Mouse (Mus musculus): ENCODE measurements around the gene Shc3.

Gene Shc3

DNA sequence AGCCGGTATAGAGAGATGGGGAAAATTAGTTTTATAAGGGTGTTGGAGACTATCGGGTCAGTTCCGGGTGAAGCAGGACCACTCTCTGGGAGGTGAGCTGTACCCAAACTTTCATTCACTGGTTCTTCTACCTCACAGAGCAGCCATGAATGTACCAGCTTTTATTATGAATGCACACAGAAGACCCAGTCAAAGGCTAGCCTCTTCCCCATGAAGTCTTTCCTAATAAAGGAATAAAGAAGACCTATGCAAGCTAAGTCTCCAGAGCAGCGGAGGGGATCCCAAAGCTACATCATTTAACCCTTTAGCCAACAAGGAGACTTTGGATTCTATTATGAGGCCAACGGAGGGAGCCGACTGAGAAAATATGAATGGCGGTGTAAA is 458 bp upstream of the Shc3 start:
- in situ Hi-C loops (cut with MseI, MboI) = no loop called here

DNA sequence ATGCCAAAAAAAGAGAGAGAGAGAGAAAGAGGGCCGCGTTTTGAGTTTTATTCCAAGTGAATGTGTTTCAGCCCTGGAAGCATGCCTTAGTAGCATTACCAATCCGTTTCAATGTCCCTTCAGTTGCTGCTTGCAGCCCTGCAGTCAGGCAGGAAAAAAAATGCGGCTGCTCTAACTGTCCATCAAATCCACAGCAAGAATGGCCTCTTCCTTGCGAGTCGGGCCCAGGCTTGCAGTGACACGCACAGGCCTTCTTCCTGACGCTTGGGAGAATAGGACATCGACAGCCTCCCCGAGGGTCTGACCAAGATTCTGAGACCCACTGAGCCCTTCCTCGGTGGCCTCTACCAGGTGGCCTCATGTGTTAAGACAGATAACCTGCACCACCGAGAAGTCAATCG is 718 bp downstream of the Shc3 start:
- in situ Hi-C loops (cut with MseI, MboI) = no loop called here

DNA sequence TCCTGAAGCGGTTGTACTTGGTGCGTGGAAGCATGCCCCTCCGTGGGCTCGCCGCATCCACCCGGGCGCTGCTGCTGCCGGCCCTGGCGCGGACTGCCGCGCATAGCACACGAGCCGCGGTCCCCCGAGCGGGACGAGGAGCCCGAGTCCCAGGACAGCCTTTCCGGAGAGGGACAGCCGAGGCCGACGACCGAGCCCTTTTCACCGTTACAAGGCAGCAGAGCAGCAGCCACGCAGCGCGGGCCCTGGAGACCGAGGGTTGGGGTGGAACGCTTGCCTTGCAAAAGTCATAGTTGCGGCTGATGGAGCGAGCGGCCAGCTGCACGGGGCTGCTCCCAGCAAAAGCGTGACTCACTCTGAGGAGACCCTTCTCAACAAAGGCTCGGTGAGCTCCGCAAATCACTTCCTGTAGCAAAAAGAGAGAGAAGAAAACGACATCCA is 1.8 kb downstream of the Shc3 start:
- in situ Hi-C loops (cut with MseI, MboI) = no loop called here

DNA sequence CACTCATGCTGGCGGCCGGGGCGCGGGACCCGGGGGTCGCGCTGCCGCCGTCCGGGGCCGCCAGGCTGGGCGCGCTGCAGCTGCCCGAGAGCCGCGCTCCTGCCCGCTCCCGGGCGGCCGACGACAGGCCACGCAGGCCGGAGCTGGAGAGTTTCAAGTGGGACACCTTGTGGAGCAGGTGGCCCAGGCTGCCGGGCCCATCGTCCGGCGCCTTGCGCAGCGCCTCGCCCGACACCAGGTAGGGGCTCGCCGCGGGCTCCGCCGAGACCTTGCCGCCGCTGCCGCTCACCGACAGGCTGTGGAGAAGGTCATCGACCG is 2.2 kb downstream of the Shc3 start:
- in situ Hi-C loops (cut with MseI, MboI) = no loop called here

DNA sequence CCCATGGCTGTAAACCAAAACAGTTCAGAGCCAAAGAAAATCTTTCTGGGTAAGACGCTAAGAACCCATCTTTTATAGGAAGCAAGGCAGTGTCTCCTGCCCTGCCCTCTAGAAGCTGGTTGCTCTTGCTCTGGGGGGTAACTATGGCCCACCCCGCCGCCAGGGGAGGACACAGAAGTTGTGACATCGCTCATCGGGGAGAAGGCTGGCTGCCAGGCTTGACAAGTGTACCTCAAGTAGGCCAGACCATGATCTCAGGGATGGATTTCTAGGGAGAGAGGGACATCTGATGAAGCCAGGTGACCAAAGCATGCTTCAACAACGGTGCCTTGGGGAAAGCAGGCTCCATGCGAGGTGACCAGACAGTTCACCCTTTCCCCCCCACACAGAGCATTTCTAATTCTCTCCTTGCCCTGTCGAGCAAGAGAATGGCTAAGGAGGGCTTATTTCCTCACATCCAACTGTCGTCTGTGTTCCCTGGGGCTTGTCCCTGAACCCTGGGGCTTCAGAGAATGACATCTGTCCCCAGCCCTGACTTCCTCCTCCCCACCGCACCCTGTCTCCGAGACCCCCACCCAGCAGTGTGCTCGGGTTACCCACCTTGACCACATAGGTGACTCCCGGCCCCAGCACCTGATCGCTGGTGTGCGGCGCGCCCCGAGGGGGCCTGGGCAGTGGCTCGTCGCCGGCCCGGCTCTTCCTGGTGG is 2.7 kb downstream of the Shc3 start:
- in situ Hi-C loops (cut with MseI, MboI) = no loop called here

DNA sequence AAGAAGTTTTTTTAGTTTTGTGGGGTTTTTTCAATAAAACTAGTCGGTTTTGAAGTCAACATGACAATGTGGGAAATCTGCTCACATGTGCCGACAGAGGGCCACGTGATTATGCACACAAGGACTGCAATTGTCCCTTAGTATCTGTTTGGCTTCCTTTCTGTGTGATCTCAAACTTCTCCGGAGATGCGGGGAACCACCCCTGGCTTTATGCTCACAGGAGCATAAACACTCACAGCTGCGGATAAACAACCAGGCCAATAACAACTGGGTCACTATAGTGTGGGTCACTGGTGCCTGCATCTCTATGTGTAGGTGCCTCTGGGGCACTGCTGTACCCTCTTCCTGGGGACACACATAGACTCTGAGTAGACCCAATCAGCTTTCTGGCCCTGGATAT is 4.5 kb downstream of the Shc3 start:
- in situ Hi-C loops (cut with MseI, MboI) = no loop called here

DNA sequence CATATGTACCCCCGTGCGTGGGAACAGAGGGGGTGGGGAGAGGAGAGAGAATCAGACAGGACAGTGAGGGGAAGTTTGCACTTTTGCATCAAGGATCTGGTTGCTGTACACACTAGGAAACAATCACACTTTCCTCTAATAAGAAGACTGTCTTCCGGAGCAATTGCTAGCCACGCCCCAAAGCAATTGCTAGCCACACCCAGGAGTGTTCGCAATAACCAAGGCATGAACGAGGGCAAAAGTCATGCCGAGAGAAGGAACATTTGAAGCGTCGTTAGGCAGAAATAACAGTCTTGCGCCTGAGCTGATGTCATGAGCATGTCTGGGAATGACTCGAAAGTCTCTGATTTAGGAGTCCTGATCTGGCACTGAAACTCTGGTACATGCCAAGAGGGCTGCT is 15.9 kb downstream of the Shc3 start:
- in situ Hi-C loops (cut with MseI, MboI) = no loop called here

DNA sequence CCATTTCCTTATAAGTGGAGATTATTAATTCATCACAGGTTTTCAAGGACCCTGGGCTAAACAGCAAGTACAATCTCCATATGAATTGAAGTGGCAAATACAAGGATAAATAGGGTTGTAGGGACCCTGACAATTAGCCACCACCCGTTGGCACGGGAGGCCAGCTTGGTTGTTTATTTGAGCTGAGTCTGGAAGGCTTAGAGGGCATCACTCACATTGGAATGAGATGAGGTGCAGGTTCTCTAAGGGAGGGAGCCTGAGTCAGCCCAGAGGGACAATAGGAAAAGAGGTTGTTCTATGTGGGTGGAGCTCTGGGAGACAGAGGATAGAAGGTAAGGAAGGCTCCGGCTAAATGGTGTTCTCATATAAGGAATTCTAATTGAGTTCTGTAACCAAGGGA is 17.0 kb downstream of the Shc3 start:
- in situ Hi-C loops (cut with MseI, MboI) = no loop called here

DNA sequence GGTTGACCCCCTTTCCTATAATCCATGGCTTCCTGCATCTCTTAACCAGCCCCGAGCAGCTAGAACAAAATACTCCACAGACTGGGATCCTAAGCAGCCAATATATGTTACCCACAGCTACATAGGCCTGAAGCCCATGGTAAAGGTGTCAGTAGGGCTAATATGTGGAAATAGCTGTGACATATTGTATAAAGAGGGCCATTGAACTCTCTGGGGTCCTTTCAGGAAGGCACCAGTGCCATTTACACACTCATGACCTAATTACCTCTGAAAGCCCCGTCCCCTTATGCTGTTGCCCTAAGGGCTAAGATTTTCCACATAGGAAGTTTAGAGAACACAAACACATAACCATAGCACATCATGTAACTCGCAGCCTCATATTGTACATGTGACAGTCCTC is 17.4 kb downstream of the Shc3 start:
- in situ Hi-C loops (cut with MseI, MboI) = no loop called here

DNA sequence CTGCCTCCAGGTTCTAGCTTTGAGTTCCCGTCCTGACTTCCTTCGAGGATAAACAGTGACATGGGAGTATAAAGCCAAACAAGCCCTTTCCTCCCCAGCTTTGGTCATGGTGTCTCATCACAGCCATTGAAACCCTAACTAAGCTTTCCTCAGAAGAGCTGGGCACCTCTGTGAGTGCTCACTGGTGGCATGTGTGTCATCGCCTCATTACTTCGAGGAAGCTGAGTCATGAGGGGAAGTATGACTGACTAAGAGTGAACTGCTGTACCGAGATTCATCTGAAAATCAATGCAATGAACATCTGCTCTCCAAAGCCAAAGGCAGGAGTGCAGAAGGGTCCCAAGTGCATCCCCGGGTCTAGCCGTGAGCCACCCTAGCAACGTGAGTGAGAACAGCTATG is 29.4 kb downstream of the Shc3 start:
- in situ Hi-C loops (cut with MseI, MboI) = no loop called here

DNA sequence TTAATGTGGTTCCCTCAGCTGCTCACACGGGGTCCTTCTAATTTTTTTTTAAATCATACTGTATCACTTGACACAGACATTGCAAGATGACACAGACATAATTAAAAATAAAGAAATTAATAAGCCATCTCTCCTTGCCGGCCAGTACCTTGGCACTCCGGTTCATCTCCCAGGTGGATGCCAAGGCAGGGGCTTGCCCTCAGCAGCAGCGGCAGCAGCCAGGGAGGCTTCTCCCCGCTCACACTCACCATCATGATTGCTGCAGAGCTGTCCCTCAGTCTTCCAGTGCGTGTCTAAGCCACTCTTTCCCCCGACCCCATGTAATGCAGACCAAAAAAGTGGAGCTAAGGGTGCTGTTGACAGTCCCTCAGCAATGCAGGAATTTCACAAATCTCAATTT is 33.9 kb downstream of the Shc3 start:
- in situ Hi-C loops (cut with MseI, MboI) = no loop called here

DNA sequence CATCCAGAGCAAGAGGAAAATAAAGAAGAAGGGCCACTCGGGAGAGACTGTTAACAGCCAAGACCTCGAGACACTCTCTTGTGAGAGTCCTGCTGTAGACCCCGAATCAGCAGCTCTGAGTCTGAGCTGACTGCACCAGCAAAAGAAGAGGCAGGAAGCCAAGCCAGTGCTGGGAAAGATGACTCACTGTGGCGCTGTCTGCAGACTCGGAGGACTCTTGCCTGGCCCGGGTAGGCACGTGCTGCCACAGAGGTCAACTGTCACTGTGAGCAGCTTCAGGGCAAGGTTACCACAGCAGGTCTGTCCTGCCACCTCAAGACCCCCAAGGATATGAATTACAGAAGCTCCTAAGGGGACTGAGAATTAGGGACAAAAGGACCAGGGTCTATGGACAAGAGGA is 42.7 kb downstream of the Shc3 start:
- in situ Hi-C loops (cut with MseI, MboI) = no loop called here

DNA sequence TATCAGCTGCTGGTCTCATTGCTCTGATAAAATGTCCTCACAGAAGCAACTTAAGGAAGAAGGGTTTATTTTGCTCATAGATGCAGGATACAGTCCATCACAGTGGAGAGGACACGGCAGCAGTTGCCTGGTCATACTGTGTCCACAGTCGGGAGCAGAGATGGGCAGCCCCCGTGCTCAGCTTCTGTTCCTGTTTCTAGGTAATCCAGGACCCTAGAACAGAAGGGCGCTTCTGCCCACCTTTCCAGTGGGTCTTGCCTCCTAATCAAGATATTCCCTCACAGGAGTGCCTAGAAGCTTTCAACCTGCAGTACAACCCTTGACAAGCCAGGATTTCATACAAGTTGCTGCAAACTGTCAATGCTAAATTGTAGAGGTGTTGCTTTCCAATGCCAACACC is 44.9 kb downstream of the Shc3 start:
- in situ Hi-C loops (cut with MseI, MboI) = no loop called here

DNA sequence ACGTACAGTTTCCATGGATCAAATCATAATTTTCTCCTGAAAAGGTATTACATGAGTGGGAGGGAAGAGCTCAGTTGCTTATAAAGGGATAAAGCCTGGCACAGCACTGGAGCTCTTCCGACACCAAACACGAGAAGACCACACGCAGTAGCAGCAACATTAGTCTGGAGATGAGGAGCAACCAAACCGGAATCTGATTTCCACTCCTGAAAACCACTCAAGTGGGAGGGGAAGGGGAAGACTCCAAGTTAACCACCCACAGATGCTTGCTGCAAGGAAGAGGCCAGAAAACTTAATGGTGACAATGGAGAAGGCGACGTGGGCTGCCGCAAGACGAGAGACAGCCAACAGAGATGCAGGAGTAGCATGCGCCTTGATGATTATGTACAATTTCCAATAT is 45.9 kb downstream of the Shc3 start:
- in situ Hi-C loops (cut with MseI, MboI) = no loop called here

DNA sequence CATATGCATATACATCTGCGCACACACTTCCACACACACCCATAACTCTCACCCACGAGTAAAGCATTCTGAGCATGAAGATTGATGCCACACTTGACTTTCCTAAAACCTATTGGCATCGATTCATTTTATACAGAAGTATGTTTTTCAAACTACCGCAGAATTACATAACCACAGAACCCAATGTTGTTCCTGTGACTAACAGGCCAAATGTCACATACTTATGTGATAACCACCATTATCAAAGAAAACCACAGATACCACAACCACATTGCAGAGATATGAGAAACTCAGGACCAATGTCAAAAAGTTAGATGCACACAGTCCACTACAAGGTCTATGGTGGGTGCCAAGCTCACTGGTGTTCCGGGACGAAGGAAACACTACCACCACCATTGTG is 50.3 kb downstream of the Shc3 start:
- in situ Hi-C loops (cut with MseI, MboI) = no loop called here

DNA sequence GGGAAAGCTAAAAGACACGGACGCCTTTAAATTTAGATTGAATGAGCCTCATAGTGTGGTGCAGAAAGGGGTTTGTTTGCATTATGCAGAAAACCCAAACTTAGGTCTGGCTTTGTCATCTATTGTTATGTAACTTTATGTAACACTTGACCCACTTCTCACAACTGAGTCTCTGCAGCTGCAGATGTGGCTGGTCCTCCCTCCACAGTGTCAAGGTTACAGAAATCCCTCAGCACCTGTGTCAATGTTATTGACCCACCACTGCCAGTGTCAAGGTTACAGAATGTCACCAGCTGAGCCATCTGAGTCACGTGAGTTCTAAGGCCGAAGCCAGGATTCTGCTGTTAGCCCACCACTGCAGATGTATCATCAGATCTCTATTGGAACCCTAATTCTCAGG is 51.3 kb downstream of the Shc3 start:
- in situ Hi-C loops (cut with MseI, MboI) = no loop called here

DNA sequence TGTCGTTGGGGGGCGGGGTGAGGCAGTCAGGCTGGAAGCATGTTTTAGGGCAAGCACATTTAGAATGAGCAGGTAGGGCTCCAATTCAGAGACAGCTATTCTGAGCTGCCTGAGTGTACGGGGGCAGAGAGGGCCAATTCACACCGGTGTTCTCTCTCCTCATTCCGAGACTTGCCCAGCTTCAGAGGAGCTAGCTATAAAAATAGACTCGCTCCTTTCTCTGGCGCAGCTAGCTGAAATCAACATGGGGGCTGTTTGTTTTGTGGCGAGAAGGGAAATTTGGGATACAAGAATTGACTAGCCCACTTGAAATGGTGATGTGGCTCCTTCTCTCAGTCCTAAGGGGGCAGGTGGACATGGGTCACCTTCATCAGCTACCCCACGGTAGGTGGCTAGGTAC is 60.4 kb downstream of the Shc3 start:
- in situ Hi-C loops (cut with MseI, MboI) = no loop called here

DNA sequence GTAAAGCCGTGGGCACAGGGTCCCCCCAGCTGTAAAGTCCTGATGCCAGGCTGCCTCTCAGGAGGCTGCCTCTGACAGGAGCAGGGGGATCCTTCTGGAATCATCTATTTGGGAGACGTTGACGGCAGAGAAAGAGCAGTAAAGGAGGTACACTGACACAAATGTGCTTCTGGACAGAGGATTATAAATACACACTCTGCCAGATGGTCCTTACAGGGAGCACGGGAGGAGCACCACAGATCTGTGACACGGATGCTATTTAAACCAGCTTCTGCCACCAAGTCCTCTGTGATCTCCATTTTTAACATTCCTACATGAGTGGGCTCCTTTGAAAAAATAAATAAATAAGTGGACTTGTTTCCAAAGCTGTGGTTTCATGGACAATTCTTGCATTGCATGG is 63.5 kb downstream of the Shc3 start:
- in situ Hi-C loops (cut with MseI, MboI) = no loop called here

DNA sequence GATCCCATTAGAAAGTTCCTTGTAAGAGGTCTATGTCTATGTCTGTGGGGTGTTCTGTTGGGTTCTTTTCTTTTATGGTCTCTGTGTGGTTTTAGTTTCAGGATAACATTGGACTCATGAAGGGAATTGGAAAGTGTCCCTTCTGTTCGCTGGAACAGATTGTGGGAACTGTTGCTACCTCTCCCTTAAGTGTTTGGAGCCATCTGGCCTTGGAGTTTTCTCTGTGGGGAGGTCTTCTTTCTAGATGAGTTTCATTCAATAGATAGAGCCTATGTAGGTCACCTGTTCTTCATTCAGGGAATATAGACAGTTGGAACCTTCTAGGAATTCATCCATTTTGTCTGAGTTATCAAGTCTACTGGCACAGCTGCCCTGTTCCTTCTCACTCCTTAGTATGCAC is 69.5 kb downstream of the Shc3 start:
- in situ Hi-C loops (cut with MseI, MboI) = no loop called here

DNA sequence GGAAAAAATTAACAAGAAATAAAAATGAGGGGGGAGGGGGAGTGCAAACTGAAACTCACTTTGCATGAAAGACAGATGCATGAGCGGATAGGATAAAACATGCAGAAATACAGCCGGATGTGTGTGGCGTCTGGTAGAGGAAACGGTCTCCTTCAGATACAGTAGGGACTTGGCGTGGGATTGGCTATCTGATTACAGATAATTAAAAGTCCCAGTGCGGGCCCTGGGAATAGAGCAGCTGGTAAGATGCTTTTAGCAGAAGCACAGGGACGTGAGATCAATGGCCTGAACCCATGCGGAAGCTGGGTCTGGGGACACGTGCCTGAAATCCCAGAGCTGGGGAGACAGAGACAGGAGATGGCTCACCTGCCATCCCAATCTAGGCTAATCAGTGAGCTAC is 75.5 kb downstream of the Shc3 start:
- in situ Hi-C loops (cut with MseI, MboI) = no loop called here

DNA sequence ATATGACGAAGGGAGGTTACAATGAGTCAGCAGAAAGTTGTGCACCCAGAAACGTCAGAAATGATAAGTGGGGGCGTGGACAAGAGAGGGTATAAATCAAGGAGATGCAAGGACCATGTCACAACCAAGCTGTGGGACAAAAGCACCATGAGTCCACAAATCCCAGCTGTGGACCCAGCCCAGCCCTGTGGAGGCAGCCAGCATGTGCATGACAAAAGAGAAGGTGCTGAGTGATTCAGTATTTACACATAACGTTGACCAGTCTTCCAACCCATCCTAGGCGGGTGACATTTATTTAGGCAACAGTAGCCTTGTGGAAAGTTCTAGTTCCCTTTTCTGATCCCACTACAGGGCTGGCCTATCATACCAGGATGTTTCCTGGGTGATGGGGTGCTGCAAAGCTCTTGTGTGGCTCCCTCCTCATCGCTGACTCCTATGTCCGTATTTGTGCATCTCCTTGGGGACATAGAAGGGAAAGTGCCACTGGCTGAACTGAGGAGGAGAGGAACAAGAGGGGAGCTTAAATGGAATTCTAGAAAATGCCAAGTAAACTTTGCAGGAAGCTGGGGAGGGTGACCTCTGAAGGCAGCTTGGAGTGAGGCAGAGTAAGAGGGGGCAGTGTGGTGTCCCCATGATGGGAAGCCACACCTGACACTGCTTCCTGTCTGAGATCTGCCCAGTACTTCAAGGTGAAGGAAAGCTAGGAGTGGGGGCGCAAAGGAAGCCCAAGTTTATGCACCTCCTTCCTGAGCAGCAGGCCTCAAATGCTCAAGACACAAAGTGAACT is 77.4 kb downstream of the Shc3 start:
- in situ Hi-C loops (cut with MseI, MboI) = no loop called here

DNA sequence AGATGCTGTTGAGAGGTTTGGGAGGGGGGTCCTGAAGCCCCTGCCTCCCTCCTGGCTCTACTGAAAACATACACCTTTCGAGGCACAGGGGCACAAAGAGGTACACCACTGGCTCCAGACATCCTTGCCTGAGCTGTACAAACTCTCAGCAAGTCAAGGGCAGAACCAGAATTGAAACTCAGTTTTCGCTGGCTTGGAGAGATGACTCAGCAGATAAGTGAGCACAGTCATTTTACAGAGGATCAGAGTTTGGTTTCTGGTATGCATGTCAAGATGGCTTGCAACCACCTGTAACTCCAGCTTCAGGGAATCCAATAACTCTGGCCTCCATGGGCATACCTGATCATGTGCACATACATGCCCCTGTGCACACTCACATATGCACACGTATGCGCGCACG is 79.0 kb downstream of the Shc3 start:
- in situ Hi-C loops (cut with MseI, MboI) = no loop called here

DNA sequence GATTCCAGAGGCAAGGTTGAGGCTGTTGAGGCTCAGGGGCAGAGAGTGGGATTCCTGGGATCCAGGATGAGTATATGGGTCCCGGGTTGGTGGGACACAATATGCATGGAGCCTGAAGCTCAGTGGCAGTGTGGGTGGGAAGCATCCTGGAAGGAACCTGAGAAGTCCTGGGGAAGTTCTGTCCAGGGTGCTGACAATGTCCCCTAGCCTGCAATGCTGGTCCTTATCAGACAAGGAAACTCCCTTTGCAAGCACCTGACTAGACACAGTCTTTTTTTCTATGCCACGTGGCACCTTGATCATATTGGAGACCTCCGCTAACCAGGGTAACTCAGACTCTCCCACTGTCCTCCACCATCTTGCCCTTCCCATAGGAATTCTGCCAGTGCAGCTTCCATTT is 80.3 kb downstream of the Shc3 start:
- in situ Hi-C loops (cut with MseI, MboI) = no loop called here

DNA sequence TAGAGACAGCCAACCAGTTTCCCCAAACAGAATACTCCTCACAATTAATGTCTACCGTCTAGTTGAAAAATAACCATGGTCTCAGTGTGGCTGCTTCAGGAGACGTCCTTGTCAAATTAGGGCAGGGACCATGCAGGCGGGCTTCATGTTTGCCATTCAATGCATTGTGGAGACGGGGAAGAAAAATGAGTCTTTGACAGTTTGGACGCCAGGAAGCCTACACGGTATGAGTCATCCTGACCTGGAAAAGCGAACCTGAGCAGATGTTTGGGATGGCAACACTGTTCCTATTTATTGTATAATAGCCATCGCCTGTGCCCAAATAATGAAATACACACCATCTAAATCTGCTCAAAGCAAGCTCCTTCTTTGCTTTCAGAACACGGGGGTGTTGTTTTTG is 83.9 kb downstream of the Shc3 start:
- in situ Hi-C loops (cut with MseI, MboI) = no loop called here
